Mouse (Mus musculus): ENCODE data around the gene Slk. TPM values are rescaled to one million over a fixed set of nuclear protein-coding genes. Genes with fewer than 3 reads are reported as not detected.
A peak's percentile ranks its signal among the peaks of the same experiment; 100 is the strongest.

Slk gene
- polyA plus RNA-seq, 1 experiment from 2014 or later, result 14.3 TPM

DNA sequence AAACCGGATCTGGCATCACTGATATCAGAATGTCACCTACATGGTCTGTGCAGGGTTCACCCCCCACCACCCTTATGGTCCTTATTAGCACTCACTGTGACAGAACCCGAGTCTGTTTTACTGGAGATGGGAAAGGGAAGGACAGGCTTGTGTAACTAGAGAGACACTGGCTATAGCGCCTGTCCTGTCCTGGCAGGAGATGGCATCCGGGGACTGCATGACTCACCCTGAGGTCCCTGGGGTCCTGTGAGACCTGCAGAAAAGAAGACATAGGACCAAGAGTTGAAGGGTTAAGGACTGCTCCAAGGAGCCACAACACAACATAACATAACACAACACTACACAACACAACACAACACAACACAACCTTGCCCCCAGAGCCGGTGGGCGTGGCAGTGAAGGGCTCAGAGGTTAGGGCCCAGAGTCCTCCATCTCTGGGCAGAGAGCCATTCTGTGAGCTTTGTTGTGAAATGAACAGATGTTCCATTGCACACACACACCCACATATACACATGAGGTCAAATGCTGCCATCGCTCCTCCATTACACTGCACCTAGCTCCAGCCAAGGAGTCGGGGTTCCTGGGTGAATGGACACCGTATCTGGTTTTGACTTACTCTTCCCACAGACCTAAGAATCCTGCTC, 80.4 kb downstream of the Slk start:
- Histone ChIP-seq H3K4me2 (ENCODE audit: low read depth, low read length) (no peak overlapping the region), H3K36me3 (replicated peaks; ENCODE audit: control insufficient read depth, insufficient read depth, low read depth, low read length) (no peaks in the 10 kb centered on the region), H3K9me3 (replicated peaks; ENCODE audit: control insufficient read depth, low read length) (no peaks in the 10 kb centered on the region), H3K4me1 (ENCODE audit: control insufficient read depth, insufficient read depth, low read length) (no peaks in the 10 kb centered on the region), H3K27me3 (ENCODE audit: control insufficient read depth, insufficient read depth, low read length) (no peaks in the 10 kb centered on the region), H3K9ac (replicated peaks; ENCODE audit: low read length) (no peak overlapping the region), H3K27ac (replicated peaks; ENCODE audit: low read depth, low read length) (no peak overlapping the region), H3K4me3 (ENCODE audit: low read depth, low read length) (no peak overlapping the region)
- ATAC-seq (replicated peaks; ENCODE audit: insufficient number of reproducible peaks, low FRiP score, low TSS enrichment, low read depth), result no peak
- 89% methylated on average over 9 of the region's 9 CpGs for WGBS
- DNase-seq (ENCODE audit: low spot score), result no peak

DNA sequence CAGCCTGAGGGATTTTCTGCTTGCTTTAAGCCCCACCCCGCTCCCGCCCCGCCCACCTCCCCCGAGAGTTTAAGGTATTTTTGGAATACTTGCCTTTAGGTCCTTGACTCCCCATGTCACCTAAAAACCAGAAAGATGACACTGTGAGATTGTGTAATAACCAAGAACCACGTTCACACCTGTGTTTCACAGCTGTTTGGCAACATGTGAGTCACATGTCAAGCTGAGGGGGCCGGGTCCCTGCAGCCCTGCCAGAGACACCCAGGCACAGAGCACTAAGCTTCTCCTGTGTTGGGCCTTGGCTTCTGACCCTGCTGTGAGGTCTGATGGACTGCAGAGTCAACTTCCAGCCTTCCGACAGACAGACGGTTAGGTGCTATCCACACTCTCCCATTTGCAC, 88.1 kb downstream of the Slk start:
- H3K4me3 ChIP-seq (ENCODE audit: low read depth, low read length), result no peak overlapping the region
- no peaks in the 10 kb centered on the region for H3K9me3 ChIP-seq (replicated peaks; ENCODE audit: control insufficient read depth, low read length)
- no peak overlapping the region for H3K9ac ChIP-seq (replicated peaks; ENCODE audit: low read length)
- no peaks in the 10 kb centered on the region for H3K4me1 ChIP-seq (ENCODE audit: control insufficient read depth, insufficient read depth, low read length)
- ATAC-seq (replicated peaks; ENCODE audit: insufficient number of reproducible peaks, low FRiP score, low TSS enrichment, low read depth) (no peak), DNase-seq (ENCODE audit: low spot score) (no peak)
- WGBS, result 59% methylated on average over 8 of the region's 8 CpGs
- no peaks in the 10 kb centered on the region for H3K36me3 ChIP-seq (replicated peaks; ENCODE audit: control insufficient read depth, insufficient read depth, low read depth, low read length)
- H3K4me2 ChIP-seq (ENCODE audit: low read depth, low read length), result no peak overlapping the region
- no peak overlapping the region for H3K27ac ChIP-seq (replicated peaks; ENCODE audit: low read depth, low read length)
- H3K27me3 ChIP-seq (ENCODE audit: control insufficient read depth, insufficient read depth, low read length), result no peaks in the 10 kb centered on the region

DNA sequence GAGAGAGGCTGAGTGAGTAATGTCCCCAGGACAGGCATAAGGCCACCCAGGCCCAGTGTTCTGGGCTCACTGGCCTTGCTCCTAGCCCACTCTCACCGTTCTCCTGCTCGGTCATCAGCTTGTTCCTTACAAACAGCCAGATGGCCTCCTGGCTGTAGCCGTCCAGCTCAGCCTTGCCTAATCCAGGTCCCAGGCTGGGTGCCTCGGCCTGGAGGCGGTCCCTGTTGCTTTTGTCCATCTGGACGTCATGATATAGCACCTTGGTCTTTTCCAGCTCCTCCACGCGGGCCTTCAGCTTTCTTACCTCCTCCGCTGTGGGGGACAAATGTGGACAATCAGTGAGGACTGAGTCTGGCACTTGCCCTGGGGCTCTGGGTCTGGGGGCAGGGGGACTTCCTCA, 88.9 kb downstream of the Slk start:
- no peaks in the 10 kb centered on the region for H3K27me3 ChIP-seq (ENCODE audit: control insufficient read depth, insufficient read depth, low read length)
- no peak overlapping the region for H3K4me2 ChIP-seq (ENCODE audit: low read depth, low read length)
- H3K27ac ChIP-seq (replicated peaks; ENCODE audit: low read depth, low read length), result no peak overlapping the region

DNA sequence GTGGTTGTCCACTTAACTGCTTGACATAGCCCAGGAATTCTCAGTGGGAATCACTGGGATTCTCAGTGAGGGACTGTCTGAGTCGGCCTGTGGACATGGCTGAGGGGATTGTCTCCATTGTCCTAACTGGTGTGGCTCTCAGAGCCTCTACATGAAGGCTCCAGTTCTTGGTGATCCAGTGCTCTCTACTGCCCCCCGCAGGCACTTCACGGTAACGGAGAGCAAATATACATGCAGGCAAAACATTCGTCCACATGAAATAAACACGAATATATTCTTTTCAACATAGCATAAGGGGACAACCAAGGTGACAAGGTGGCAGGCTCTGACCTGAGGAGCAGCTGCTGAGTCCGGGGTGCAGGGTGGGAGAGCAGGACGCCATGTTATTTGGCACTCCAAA, 94.9 kb downstream of the Slk start:
- Histone ChIP-seq H3K27ac (replicated peaks; ENCODE audit: low read depth, low read length) (no peak overlapping the region), H3K27me3 (ENCODE audit: control insufficient read depth, insufficient read depth, low read length) (no peaks in the 10 kb centered on the region), H3K4me2 (ENCODE audit: low read depth, low read length) (no peak overlapping the region), H3K9ac (replicated peaks; ENCODE audit: low read length) (no peak overlapping the region), H3K36me3 (replicated peaks; ENCODE audit: control insufficient read depth, insufficient read depth, low read depth, low read length) (no peaks in the 10 kb centered on the region), H3K4me3 (ENCODE audit: low read depth, low read length) (no peak overlapping the region), H3K4me1 (ENCODE audit: control insufficient read depth, insufficient read depth, low read length) (no peaks in the 10 kb centered on the region), H3K9me3 (replicated peaks; ENCODE audit: control insufficient read depth, low read length) (no peaks in the 10 kb centered on the region)
- peak; percentile 46 for DNase-seq (ENCODE audit: low spot score)
- WGBS, result 43% methylated on average over 8 of the region's 8 CpGs
- ATAC-seq (replicated peaks; ENCODE audit: insufficient number of reproducible peaks, low FRiP score, low TSS enrichment, low read depth), result no peak

More for the DNA sequence above, 88.9 kb downstream of the Slk start:
- Histone ChIP-seq H3K4me1 (ENCODE audit: control insufficient read depth, insufficient read depth, low read length) (no peaks in the 10 kb centered on the region), H3K9ac (replicated peaks; ENCODE audit: low read length) (no peak overlapping the region), H3K4me3 (ENCODE audit: low read depth, low read length) (no peak overlapping the region), H3K9me3 (replicated peaks; ENCODE audit: control insufficient read depth, low read length) (no peaks in the 10 kb centered on the region), H3K36me3 (replicated peaks; ENCODE audit: control insufficient read depth, insufficient read depth, low read depth, low read length) (no peaks in the 10 kb centered on the region)
- no peak for DNase-seq (ENCODE audit: low spot score)
- WGBS, result 81% methylated on average over 9 of the region's 9 CpGs
- no peak for ATAC-seq (replicated peaks; ENCODE audit: insufficient number of reproducible peaks, low FRiP score, low TSS enrichment, low read depth)

DNA sequence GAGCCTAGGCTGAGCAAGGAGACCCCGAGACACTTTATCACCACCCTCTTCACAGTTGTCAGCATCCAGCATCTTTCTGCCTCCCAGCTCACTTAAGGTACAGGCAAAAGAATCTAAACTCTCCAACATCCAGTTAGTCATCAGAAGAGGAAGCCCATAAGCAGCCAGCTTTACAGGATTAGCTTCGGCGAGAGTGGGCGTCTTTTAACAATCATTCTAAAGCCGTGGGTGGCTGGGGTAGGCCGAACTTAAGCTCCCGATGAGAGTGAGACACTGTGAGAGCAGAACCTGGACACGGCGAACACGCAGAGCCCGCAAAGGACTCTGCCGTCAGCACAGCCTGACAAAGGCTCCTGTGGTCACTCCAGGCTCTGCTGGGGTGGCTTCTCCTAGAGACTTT, 99.2 kb downstream of the Slk start:
- Histone ChIP-seq H3K9ac (replicated peaks; ENCODE audit: low read length) (no peak overlapping the region), H3K4me3 (ENCODE audit: low read depth, low read length) (no peak overlapping the region), H3K4me1 (ENCODE audit: control insufficient read depth, insufficient read depth, low read length) (no peaks in the 10 kb centered on the region), H3K9me3 (replicated peaks; ENCODE audit: control insufficient read depth, low read length) (no peaks in the 10 kb centered on the region), H3K4me2 (ENCODE audit: low read depth, low read length) (no peak overlapping the region), H3K27ac (replicated peaks; ENCODE audit: low read depth, low read length) (no peak overlapping the region), H3K27me3 (ENCODE audit: control insufficient read depth, insufficient read depth, low read length) (no peaks in the 10 kb centered on the region), H3K36me3 (replicated peaks; ENCODE audit: control insufficient read depth, insufficient read depth, low read depth, low read length) (no peaks in the 10 kb centered on the region)
- ATAC-seq (replicated peaks; ENCODE audit: insufficient number of reproducible peaks, low FRiP score, low TSS enrichment, low read depth), result no peak
- 81% methylated on average over 12 of the region's 12 CpGs for WGBS
- DNase-seq (ENCODE audit: low spot score), result no peak

DNA sequence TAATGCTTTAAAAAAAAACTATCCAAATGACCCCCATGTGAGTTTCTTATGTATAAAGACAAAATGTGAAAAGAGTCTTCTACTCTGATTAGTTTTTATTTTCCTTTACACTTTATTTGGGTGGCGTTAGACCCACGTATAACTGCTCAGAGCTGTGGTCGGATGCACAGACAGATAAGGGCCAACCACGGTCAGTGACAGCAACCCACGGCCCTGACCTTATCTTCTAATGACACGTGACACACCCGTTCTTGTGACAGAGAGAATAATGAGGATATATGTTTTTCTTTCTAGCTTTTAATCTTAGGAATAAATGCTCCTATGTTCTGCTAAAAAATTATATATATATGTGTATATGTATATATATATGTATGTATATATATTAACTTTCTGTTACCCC, 110.1 kb downstream of the Slk start:
- ATAC-seq (replicated peaks; ENCODE audit: insufficient number of reproducible peaks, low FRiP score, low TSS enrichment, low read depth), result no peak
- H3K9me3 ChIP-seq (replicated peaks; ENCODE audit: control insufficient read depth, low read length), result no peaks in the 10 kb centered on the region
- no peak overlapping the region for H3K27ac ChIP-seq (replicated peaks; ENCODE audit: low read depth, low read length)
- WGBS, result 85% methylated on average over 7 of the region's 7 CpGs
- DNase-seq (ENCODE audit: low spot score), result no peak
- H3K9ac ChIP-seq (replicated peaks; ENCODE audit: low read length), result no peak overlapping the region
- no peaks in the 10 kb centered on the region for H3K36me3 ChIP-seq (replicated peaks; ENCODE audit: control insufficient read depth, insufficient read depth, low read depth, low read length)
- no peak overlapping the region for H3K4me3 ChIP-seq (ENCODE audit: low read depth, low read length)
- H3K4me1 ChIP-seq (ENCODE audit: control insufficient read depth, insufficient read depth, low read length), result no peaks in the 10 kb centered on the region
- no peaks in the 10 kb centered on the region for H3K27me3 ChIP-seq (ENCODE audit: control insufficient read depth, insufficient read depth, low read length)
- H3K4me2 ChIP-seq (ENCODE audit: low read depth, low read length), result no peak overlapping the region

DNA sequence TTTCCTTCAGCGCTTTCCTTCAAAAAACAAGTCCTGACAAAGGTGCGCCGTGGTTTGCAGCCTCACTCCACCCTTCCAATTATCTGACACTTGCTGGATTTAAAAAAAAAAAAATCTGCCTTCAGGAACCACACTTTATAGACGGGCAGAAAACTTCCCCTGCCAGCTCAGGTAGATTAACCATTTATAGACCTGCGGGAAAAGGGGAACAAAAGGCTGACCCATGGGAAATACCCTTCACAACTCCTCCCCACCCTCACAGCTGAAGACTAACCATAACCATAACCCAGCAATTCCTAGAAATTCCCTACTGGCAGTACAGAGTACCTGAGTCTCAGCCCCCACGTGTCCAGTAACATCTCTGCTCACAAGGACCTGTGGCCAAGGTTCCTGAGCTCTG, 112.5 kb downstream of the Slk start, which contains the start of gene Col17a1:
TSS of gene Col17a1 (minus strand) at position 101 of the 400 bp plus-strand sequence.
- Histone ChIP-seq H3K4me1 (ENCODE audit: control insufficient read depth, insufficient read depth, low read length) (no peaks in the 10 kb centered on the region), H3K36me3 (replicated peaks; ENCODE audit: control insufficient read depth, insufficient read depth, low read depth, low read length) (no peaks in the 10 kb centered on the region), H3K27ac (replicated peaks; ENCODE audit: low read depth, low read length) (no peak within 1 kb of the TSS), H3K4me2 (ENCODE audit: low read depth, low read length) (no peak within 1 kb of the TSS), H3K27me3 (ENCODE audit: control insufficient read depth, insufficient read depth, low read length) (no peaks in the 10 kb centered on the region), H3K9ac (replicated peaks; ENCODE audit: low read length) (no peak within 1 kb of the TSS), H3K9me3 (replicated peaks; ENCODE audit: control insufficient read depth, low read length) (no peaks in the 10 kb centered on the region), H3K4me3 (ENCODE audit: low read depth, low read length) (no peak within 1 kb of the TSS)
- ATAC-seq (replicated peaks; ENCODE audit: insufficient number of reproducible peaks, low FRiP score, low TSS enrichment, low read depth) (no peak), DNase-seq (ENCODE audit: low spot score) (no peak)
- 76% methylated on average over 6 of the region's 6 CpGs for WGBS

All from embryonic facial prominence, embryonic 11.5 days (tissue).